Mouse (Mus musculus): ENCODE results near the gene Rbfox1. TPM values are rescaled to one million over a fixed set of nuclear protein-coding genes. Genes with fewer than 3 reads are reported as not detected.

Rbfox1 gene
- polyA plus RNA-seq, 1 experiment: not detected

DNA sequence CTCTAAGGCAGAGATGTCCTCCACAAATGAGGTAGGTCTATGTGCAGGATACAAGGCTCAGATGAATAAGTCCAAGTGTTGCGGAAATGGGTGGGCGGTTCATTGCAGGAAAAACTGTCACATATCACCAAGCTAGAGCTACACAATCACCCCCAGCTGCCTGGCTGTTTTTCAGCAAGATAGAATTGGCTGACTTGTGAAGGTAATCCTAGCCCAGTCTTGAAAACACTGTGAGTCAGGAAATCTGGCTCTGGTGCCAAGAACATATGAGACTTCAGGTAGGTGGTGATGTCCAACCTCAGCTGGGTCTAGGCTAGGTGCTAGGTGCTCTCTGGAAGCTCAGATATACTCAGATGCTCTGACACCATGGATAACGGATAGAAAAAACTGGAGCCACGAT, 1372.2 kb downstream of the Rbfox1 start:
- TF ChIP-seq POLR2A (IDR thresholded peaks at IDR 0.05; ENCODE audit: insufficient read depth, low read depth, low read length): no peak
- TF ChIP-seq CTCF (IDR thresholded peaks at IDR 0.05; ENCODE audit: insufficient read depth, low read depth, low read length): no peak
- WGBS: 79% methylated on average over 4 of the region's 4 CpGs
- Histone ChIP-seq H3K4me3 (ENCODE audit: insufficient read depth, low read depth, low read length) (no peak overlapping the region), H3K27ac (ENCODE audit: insufficient read depth, low read depth, low read length) (no peak overlapping the region), H3K4me1 (ENCODE audit: control insufficient read depth, insufficient read depth, low read length) (no peaks in the 10 kb centered on the region)

DNA sequence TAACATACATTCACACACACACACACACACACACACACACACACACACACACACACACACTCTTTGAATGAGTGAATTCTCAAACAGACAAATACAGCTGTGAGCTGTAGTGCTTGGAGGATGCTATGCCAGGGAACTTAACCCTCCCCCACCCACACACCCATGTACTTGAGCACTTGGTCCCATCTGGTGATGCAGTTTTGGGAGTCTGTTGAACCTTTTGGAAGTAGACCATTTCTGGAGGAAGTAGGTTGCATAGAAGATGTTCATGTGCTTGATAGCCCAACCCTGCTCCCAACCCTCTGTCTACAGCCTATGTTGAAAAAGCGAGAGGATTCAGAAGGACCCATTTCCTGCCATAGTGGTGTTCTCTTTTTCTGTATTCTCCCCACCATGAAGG, 1378.1 kb downstream of the Rbfox1 start:
- no peak overlapping the region for H3K4me3 ChIP-seq (ENCODE audit: insufficient read depth, low read depth, low read length)
- 96% methylated on average over 1 of the region's 1 CpGs for WGBS
- no peak for TF ChIP-seq POLR2A (IDR thresholded peaks at IDR 0.05; ENCODE audit: insufficient read depth, low read depth, low read length)
- TF ChIP-seq CTCF (IDR thresholded peaks at IDR 0.05; ENCODE audit: insufficient read depth, low read depth, low read length): no peak
- no peak overlapping the region for H3K27ac ChIP-seq (ENCODE audit: insufficient read depth, low read depth, low read length)
- no peaks in the 10 kb centered on the region; the same call in 1 of the 2 replicates for H3K4me1 ChIP-seq (ENCODE audit: control insufficient read depth, insufficient read depth, low read length)

DNA sequence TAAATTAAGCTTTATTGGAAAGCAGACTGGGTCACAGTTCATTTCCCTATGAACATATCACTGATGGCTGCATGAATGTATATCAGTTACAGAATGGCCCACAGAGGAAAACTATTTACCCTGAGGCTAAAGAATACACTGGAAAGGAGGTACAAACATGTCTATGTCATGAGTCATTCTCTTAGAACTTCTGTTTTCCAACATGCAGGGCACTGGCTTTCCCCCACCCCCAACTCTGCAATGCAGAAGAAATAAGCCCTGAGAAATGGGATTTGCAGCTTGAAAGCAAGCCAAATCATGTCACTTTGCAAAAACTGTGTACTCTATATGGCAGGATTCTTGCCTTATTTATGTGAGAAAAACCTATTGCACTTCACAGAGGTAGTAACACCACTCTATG, 1380.6 kb downstream of the Rbfox1 start:
- H3K27ac ChIP-seq (ENCODE audit: insufficient read depth, low read depth, low read length): no peak overlapping the region
- no peak for TF ChIP-seq CTCF (IDR thresholded peaks at IDR 0.05; ENCODE audit: insufficient read depth, low read depth, low read length)
- no peak for TF ChIP-seq POLR2A (IDR thresholded peaks at IDR 0.05; ENCODE audit: insufficient read depth, low read depth, low read length)
- H3K4me3 ChIP-seq (ENCODE audit: insufficient read depth, low read depth, low read length): no peak overlapping the region
- H3K4me1 ChIP-seq (ENCODE audit: control insufficient read depth, insufficient read depth, low read length): no peaks in the 10 kb centered on the region; the same call in 1 of the 2 replicates

DNA sequence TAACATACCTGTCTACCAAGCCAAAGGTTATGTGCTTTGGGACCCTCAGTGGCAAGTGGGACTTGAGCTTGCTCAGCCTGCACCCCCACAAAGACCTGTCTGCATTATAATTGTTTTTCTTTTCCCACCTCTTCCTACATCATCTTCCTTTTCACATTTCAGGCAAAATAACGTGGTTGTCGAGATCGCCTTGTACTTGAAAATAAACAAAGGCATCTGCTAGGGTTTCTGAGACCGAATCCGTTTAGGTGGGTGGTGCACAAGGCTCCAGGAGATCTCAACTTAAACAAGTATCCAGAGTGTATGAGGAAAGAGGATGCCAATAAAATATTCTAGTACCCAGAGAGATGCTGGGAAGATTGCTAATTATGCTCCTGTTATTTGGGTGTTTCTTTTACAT, 1390.3 kb downstream of the Rbfox1 start:
- Histone ChIP-seq H3K4me1 (ENCODE audit: control insufficient read depth, insufficient read depth, low read length) (0 out of 2 replicates have a peak, but pooled peaks cover 2% of the 10 kb centered on the region), H3K4me3 (ENCODE audit: insufficient read depth, low read depth, low read length) (no peak overlapping the region), H3K27ac (ENCODE audit: insufficient read depth, low read depth, low read length) (no peak overlapping the region)
- TF ChIP-seq CTCF (IDR thresholded peaks at IDR 0.05; ENCODE audit: insufficient read depth, low read depth, low read length) (no peak), POLR2A (IDR thresholded peaks at IDR 0.05; ENCODE audit: insufficient read depth, low read depth, low read length) (no peak)
- WGBS: 40% methylated on average over 5 of the region's 5 CpGs

DNA sequence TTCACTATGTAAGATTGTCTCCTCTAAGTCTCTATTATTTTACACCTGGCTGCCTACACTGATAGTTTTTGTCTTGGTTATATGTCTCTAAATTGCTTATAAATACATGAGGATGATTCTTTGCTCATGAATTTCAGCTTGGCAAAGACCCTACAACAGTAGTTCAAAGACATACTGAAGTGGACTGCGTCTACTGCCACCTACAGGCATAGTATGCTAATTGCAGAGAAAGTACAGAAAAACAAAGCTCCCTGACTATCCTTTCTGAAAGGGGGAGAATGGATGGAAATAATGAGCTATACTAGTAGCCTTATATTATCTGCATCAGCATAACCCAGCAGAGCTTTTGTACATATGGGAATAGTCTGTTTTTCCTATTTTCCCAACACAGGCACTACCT, 1390.7 kb downstream of the Rbfox1 start:
- 59% methylated on average over 1 of the region's 1 CpGs for WGBS
- Histone ChIP-seq H3K4me3 (ENCODE audit: insufficient read depth, low read depth, low read length) (no peak overlapping the region), H3K27ac (ENCODE audit: insufficient read depth, low read depth, low read length) (no peak overlapping the region), H3K4me1 (ENCODE audit: control insufficient read depth, insufficient read depth, low read length) (0 out of 2 replicates have a peak, but pooled peaks cover 2% of the 10 kb centered on the region)
- TF ChIP-seq CTCF (IDR thresholded peaks at IDR 0.05; ENCODE audit: insufficient read depth, low read depth, low read length) (no peak), POLR2A (IDR thresholded peaks at IDR 0.05; ENCODE audit: insufficient read depth, low read depth, low read length) (no peak)

DNA sequence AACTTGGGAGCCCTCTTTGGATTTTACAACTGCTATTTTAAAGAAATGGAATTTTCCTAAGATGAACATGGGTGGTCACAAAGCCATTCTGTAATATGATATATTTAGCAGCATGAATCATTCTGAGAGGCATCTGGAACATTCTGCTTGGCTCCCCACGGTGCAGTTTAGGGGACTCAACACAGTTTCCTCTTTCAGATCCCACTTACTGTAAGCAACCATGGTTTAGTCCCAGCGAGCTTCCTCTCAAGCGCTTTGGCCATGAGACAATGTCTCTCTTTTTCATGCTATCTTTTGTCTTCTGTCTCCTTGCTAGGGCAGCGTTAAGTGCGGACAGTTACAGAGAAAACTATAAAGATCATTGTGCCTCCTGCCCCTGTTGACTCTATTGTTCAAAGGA, 1394.4 kb downstream of the Rbfox1 start:
- peak overlapping the region; percentile 62 for H3K27ac ChIP-seq (ENCODE audit: insufficient read depth, low read depth, low read length)
- 38% methylated on average over 5 of the region's 5 CpGs for WGBS
- H3K4me1 ChIP-seq (ENCODE audit: control insufficient read depth, insufficient read depth, low read length): 0 out of 2 replicates have a peak, but pooled peaks cover 2% of the 10 kb centered on the region
- no peak overlapping the region for H3K4me3 ChIP-seq (ENCODE audit: insufficient read depth, low read depth, low read length)
- no peak for TF ChIP-seq CTCF (IDR thresholded peaks at IDR 0.05; ENCODE audit: insufficient read depth, low read depth, low read length)
- TF ChIP-seq POLR2A (IDR thresholded peaks at IDR 0.05; ENCODE audit: insufficient read depth, low read depth, low read length): no peak

DNA sequence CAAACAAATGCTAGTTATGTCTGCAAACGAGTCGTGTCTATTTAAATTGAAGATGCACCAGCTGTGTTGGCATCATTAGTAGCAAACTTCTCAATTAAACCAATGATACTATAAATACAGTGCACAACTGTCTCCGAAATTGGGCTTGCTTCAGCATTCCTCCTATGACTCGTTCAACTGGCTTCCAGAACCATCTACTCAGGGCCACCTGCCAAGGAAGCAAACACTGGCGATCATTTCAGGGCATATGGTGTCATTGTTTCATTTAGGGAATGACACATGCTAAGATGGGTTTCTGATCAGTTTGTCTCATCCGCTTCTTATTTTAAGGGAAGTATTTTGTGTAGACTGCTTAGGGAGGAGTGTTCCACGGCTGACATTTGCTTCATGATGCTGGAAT, 1397.1 kb downstream of the Rbfox1 start:
- Histone ChIP-seq H3K4me1 (ENCODE audit: control insufficient read depth, insufficient read depth, low read length) (0 out of 2 replicates have a peak, but pooled peaks cover 2% of the 10 kb centered on the region), H3K4me3 (ENCODE audit: insufficient read depth, low read depth, low read length) (no peak overlapping the region), H3K27ac (ENCODE audit: insufficient read depth, low read depth, low read length) (no peak overlapping the region)
- TF ChIP-seq CTCF (IDR thresholded peaks at IDR 0.05; ENCODE audit: insufficient read depth, low read depth, low read length) (no peak), POLR2A (IDR thresholded peaks at IDR 0.05; ENCODE audit: insufficient read depth, low read depth, low read length) (no peak)
- 50% methylated on average over 7 of the region's 7 CpGs for WGBS

DNA sequence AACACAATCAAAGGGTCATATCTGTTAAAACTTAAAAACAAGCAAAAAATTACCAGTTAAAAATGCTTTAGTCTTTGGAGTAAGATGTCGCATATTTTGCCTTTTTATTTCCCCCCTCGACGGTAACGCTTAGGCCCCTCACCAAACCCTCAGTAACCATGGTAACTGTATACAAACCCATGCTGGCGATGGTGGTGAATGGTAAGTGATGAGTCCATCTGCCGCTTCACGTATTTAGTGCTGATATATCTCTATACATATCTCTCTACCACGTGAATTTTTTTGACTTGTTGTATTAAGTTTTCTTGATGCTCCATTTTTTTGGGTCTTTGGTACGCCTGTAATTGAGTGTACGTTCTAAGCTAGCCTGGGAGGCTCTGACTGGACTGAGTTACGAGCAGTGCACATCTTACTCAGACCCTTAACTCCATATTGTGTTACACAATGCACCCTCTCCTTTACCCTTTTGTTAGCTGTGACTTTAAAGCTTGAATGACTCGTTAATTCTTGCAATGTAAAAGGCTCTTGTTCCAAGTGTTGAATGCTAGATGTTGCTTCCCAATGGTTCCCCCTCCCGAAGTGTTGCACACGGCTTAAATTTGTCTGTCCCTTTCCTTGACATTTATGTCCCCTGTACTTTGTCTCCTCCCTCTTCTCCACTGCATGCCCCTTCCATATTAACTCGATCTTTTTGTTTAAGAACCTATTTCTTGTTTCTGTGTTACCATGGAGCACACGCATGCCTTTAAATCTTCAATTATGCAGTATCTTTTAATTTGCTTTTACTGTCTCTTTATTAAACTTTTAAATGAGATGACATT, 1408.0 kb downstream of the Rbfox1 start:
- no peak overlapping the region for H3K27ac ChIP-seq (ENCODE audit: insufficient read depth, low read depth, low read length)
- H3K4me1 ChIP-seq (ENCODE audit: control insufficient read depth, insufficient read depth, low read length): no peaks in the 10 kb centered on the region
- H3K4me3 ChIP-seq (ENCODE audit: insufficient read depth, low read depth, low read length): no peak overlapping the region
- TF ChIP-seq CTCF (IDR thresholded peaks at IDR 0.05; ENCODE audit: insufficient read depth, low read depth, low read length) (no peak), POLR2A (IDR thresholded peaks at IDR 0.05; ENCODE audit: insufficient read depth, low read depth, low read length) (no peak)
- WGBS: 76% methylated on average over 16 of the region's 16 CpGs

DNA sequence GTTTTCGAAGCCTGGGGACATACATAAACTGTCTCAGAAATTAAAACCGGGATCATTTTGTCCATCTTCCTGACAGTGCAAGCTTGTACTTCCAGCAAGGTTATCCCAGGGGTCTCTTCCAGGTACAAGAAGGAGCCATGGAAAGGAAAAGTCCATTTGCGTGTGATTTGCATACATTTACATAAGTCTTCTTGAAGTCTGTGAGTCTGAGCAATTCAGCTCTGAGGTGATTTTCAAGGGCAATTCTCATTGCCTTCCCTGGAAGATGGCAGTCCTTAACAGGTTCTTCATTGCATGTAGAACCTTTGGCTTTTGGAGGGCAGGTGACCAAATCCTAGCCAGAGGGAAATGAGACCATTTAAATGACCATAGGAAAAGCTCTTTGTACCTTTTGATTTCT, 1417.3 kb downstream of the Rbfox1 start:
- WGBS: 86% methylated on average over 3 of the region's 3 CpGs
- Histone ChIP-seq H3K4me1 (ENCODE audit: control insufficient read depth, insufficient read depth, low read length) (no peaks in the 10 kb centered on the region), H3K27ac (ENCODE audit: insufficient read depth, low read depth, low read length) (no peak overlapping the region), H3K4me3 (ENCODE audit: insufficient read depth, low read depth, low read length) (no peak overlapping the region)
- TF ChIP-seq CTCF (IDR thresholded peaks at IDR 0.05; ENCODE audit: insufficient read depth, low read depth, low read length): no peak
- no peak for TF ChIP-seq POLR2A (IDR thresholded peaks at IDR 0.05; ENCODE audit: insufficient read depth, low read depth, low read length)

Measured in olfactory bulb, adult 2 months (tissue).